Mouse (Mus musculus) left cerebral cortex, postnatal 25 days (tissue): ENCODE measurements around the gene Gm4922. TPM values are rescaled to one million over a fixed set of nuclear protein-coding genes. Genes with fewer than 3 reads are reported as not detected.

Experiments
- total RNA-seq, 2 experiments: library from RNA; stranded (reverse); gene quantifications; 2 replicates each; pipeline ENCODE4 v1.2.3; 2021

Gene Gm4922
- total RNA-seq, 2 experiments from 2014 or later, result not detected

Other genes with a start within 250 kb of the Gm4922 start
- gene Hebp2, start 240.7 kb downstream of the Gm4922 start, total RNA-seq, result 1 to 10 TPM; 2.8 to 3.8 TPM
- 100 to 1,000 TPM; 104 to 105 TPM for gene Arfgef3, start 42.8 kb downstream of the Gm4922 start, total RNA-seq
- gene Perp, start 58.2 kb upstream of the Gm4922 start, total RNA-seq, result 1 to 10 TPM; 4.4 to 5.3 TPM
- gene Tnfaip3, start 228.9 kb upstream of the Gm4922 start, total RNA-seq, result 1 to 10 TPM; 5.1 to 5.3 TPM